Mouse (Mus musculus) megakaryocyte progenitor cell, adult 5-6 weeks (primary cell): ENCODE data around the gene Rgs10. TPM values are rescaled to one million over a fixed set of nuclear protein-coding genes. Genes with fewer than 3 reads are reported as not detected.
"Not testable (repeated sequence)": the region's sequence is repeated elsewhere in the genome, so short reads cannot be mapped to it uniquely, and the experiment has no call there.

Experiments used
- ATAC-seq: replicated peaks from 2 replicates; pipeline ENCODE4 v1.8.0; 2016; ENCODE audit warnings: mild to moderate bottlenecking, moderate TSS enrichment, inconsistent platforms; ENCODE audit not compliant: poor library complexity
- total RNA-seq, 2 experiments: library from RNA; stranded (forward) in 1 of 2; stranded (reverse) in 1 of 2; fragments of 157-497, 149-512 nt in 1 of 2; fragments of 200-1000 nt in 1 of 2; gene quantifications; 2 replicates each; pipeline versions ENCODE4 v1.2.3 to v1.2.4; 2015 to 2017

Rgs10 gene
- total RNA-seq, 2 experiments from 2014 or later: 77.0 to 83.3 TPM

GRCm38 (mm10) chr7:128346522-128346921 lies 72.0 kb downstream of the Rgs10 start:
- no peak for ATAC-seq

- no peak for ATAC-seq
Measured at GRCm38 (mm10) chr7:128345691-128346090, 72.9 kb downstream of the Rgs10 start.

GRCm38 (mm10) chr7:128344928-128345653 lies 73.5 kb downstream of the Rgs10 start:
- peak; percentile 98 for ATAC-seq

- ATAC-seq: peak; percentile 73
Measured at GRCm38 (mm10) chr7:128344488-128344887, 74.1 kb downstream of the Rgs10 start.

GRCm38 (mm10) chr7:128342691-128343090 lies 75.9 kb downstream of the Rgs10 start:
- not testable (repeated sequence) for ATAC-seq

- ATAC-seq: not testable (repeated sequence)
Measured at GRCm38 (mm10) chr7:128340321-128340720, 78.2 kb downstream of the Rgs10 start.

- peak; percentile 100 for ATAC-seq
Measured at GRCm38 (mm10) chr7:128332896-128333295, 85.7 kb downstream of the Rgs10 start.

GRCm38 (mm10) chr7:128330981-128331380 lies 87.6 kb downstream of the Rgs10 start:
- ATAC-seq: no peak

GRCm38 (mm10) chr7:128324977-128325376 lies 93.6 kb downstream of the Rgs10 start:
- no peak for ATAC-seq

Other genes starting within 250 kb of the Rgs10 start
- gene Cox6a2, start 212.4 kb downstream of the Rgs10 start, total RNA-seq (2015): 0.76 and 4.8 TPM in 2 replicates
- 0.21 and 1.3 TPM in 2 replicates for gene Cox6a2, start 212.4 kb downstream of the Rgs10 start, total RNA-seq (2017)
- 6.9 and 7.1 TPM in 2 replicates for gene Armc5, start 181.4 kb downstream of the Rgs10 start, total RNA-seq (2015)
- 9.5 and 11.8 TPM in 2 replicates for gene Armc5, start 181.4 kb downstream of the Rgs10 start, total RNA-seq (2017)
- 4.3 TPM in 2 replicates for gene 9130023H24Rik, start 180.7 kb downstream of the Rgs10 start, total RNA-seq (2015)
- gene 9130023H24Rik, start 180.7 kb downstream of the Rgs10 start, total RNA-seq (2017): 4.7 and 7.2 TPM in 2 replicates
- 0.44 and 0.54 TPM in 2 replicates for gene Tgfb1i1, start 171.9 kb downstream of the Rgs10 start, total RNA-seq (2015)
- not detected in 2 replicates for gene Tgfb1i1, start 171.9 kb downstream of the Rgs10 start, total RNA-seq (2017)
- not detected in 2 replicates for gene Slc5a2, start 153.1 kb downstream of the Rgs10 start, total RNA-seq (2015)
- not detected in 2 replicates for gene Slc5a2, start 153.1 kb downstream of the Rgs10 start, total RNA-seq (2017)
- 34.2 and 39.5 TPM in 2 replicates for gene BC017158, start 120.6 kb downstream of the Rgs10 start, total RNA-seq (2015)
- gene BC017158, start 120.6 kb downstream of the Rgs10 start, total RNA-seq (2017): 20.5 and 25.3 TPM in 2 replicates
- gene Tial1, start 43.0 kb upstream of the Rgs10 start, total RNA-seq (2015): 171 and 194 TPM in 2 replicates
- gene Tial1, start 43.0 kb upstream of the Rgs10 start, total RNA-seq (2017): 53.4 and 80.2 TPM in 2 replicates
- 6.8 and 8.5 TPM in 2 replicates for gene Bag3, start 104.9 kb upstream of the Rgs10 start, total RNA-seq (2015)
- gene Bag3, start 104.9 kb upstream of the Rgs10 start, total RNA-seq (2017): 6.2 and 6.4 TPM in 2 replicates
- gene Inpp5f, start 192.6 kb upstream of the Rgs10 start, total RNA-seq (2015): 8.4 and 8.8 TPM in 2 replicates
- 9.8 and 11.2 TPM in 2 replicates for gene Inpp5f, start 192.6 kb upstream of the Rgs10 start, total RNA-seq (2017)